Mouse (Mus musculus): ENCODE measurements around the gene Pth2.

DNA sequence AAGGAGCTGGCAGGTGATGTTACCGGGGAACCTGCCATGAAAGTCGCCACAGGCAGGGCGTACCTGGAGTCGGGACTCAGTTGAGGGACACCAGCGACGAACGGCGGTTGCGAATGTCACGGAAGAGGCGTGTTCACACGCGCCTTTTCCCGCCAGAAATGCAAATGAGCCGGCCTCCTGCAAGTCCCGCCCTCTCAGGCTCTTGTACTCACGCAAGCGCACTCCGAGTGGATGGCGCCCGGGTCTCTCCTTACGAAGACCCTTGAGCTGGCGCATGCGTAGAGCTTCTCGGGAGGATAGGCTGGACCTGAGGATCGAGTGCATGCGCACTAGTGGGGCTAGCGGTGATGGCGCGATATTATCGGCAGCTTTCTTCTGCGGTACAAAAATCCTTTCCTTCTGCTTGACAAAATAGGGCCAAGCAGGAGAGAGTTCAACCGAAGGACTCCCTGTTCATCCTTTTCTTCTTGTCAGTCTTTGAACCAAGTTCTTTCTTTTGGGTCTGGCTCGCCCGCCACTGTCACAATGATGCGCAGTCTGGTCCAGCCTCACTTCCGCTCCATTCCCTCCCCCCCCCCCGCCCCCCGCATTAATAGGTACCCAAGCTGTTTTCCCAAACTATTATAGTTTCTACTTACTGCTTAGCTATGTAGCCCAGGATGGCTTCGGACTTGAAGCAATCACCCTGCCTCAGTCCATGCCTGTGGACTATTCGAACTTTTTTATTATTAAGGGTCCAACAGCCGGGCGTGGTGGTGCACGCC lies 23.8 kb downstream of the Pth2 start, which contains the start of gene Ccdc155:
- TF ChIP-seq CTCF (IDR thresholded peaks at IDR 0.05; ENCODE audit: low read depth, low read length) (no peak), POLR2A (IDR thresholded peaks at IDR 0.05; ENCODE audit: borderline replicate concordance, low read depth, low read length) (no peak)

Measured in bone marrow macrophage, adult 2 months (primary cell).